Mouse (Mus musculus) intestine, embryonic 15.5 days (tissue): ENCODE measurements around the gene Lrrc27. TPM values are rescaled to one million over a fixed set of nuclear protein-coding genes. Genes with fewer than 3 reads are reported as not detected.

Experiments
- ATAC-seq: fragments of 200-750 bp; cut with Nextera tagmentation; 2 replicates; pipeline ENCODE4 v1.8.0; 2017; ENCODE audit warnings: moderate TSS enrichment, moderate library complexity
- H3K27ac ChIP-seq: fragments of 300-500 bp; sonication (generic); 2 replicates; pipeline ENCODE4 v1.5.1; 2015; ENCODE audit warnings: mild to moderate bottlenecking, inconsistent platforms
- H3K27me3 ChIP-seq: fragments of 300-500 bp; sonication (generic); replicated peaks from 2 replicates; pipeline ENCODE4 v1.6.1; 2015; ENCODE audit warnings: inconsistent platforms
- H3K36me3 ChIP-seq: fragments of 300-500 bp; sonication (generic); 2 replicates; pipeline ENCODE4 v1.6.1; 2015; ENCODE audit warnings: inconsistent platforms
- H3K4me1 ChIP-seq: fragments of 300-500 bp; sonication (generic); replicated peaks from 2 replicates; pipeline ENCODE4 v1.6.1; 2015; ENCODE audit warnings: inconsistent platforms
- H3K4me2 ChIP-seq: fragments of 300-500 bp; sonication (generic); replicated peaks from 2 replicates; pipeline ENCODE4 v1.6.1; 2015; ENCODE audit warnings: mild to moderate bottlenecking, inconsistent platforms
- H3K4me3 ChIP-seq: fragments of 300-500 bp; sonication (generic); replicated peaks from 2 replicates; pipeline ENCODE4 v1.5.1; 2015; ENCODE audit warnings: inconsistent platforms
- H3K9ac ChIP-seq: fragments of 300-500 bp; sonication (generic); 2 replicates; pipeline ENCODE4 v1.6.1; 2015; ENCODE audit warnings: inconsistent platforms
- H3K9me3 ChIP-seq: fragments of 300-500 bp; sonication (generic); 2 replicates; pipeline ENCODE4 v1.6.1; 2016; ENCODE audit warnings: inconsistent platforms
- WGBS: fragments of 180-500 bp; shearing (Covaris S2); methylation state at CpG from one replicate; pipeline ENCODE4 v1.1.7; 2015; 5-methylcytosine and 5-hydroxymethylcytosine counted together
- polyA plus RNA-seq: library from polyadenylated mRNA; unstranded; fragments of >200 nt; fragmentation: Nextera tagmentation; extraction: Ambion mirVana; gene quantifications from 2 replicates; pipeline ENCODE4 v1.2.1, GENCODE M21; 2015

The Lrrc27 gene
- polyA plus RNA-seq, 1 experiment from 2014 or later, result 4.4 TPM

DNA sequence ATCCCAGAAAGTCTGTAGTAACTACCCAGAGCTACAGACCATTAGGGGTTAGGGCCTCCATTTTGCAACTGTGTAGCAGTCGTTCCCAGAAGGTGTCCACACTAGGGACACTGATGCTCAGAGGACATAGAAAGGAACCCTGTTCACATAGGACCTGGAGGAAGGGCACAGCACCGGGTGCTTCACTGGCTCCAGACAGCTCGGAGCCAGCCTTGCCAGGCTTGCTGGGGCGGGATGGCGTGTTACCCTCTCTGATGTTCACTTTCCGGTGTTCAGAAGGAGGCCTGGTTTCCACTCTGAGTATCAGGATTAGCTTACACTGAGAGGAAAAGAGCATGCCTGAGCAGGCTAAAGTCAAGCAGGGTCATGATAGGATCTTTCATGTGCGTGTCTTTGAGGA lies 3.2 kb downstream of the Lrrc27 start:
- no peak for ATAC-seq
- H3K27me3 ChIP-seq, result no peaks in the 10 kb centered on the region
- 88% methylated on average over 7 of the region's 7 CpGs for WGBS
- no peak overlapping the region for H3K4me3 ChIP-seq
- no peaks in the 10 kb centered on the region for H3K9me3 ChIP-seq
- no peaks in the 10 kb centered on the region for H3K36me3 ChIP-seq
- no peak overlapping the region for H3K27ac ChIP-seq
- H3K4me1 ChIP-seq, result peaks cover 9% of the 10 kb centered on the region; the same call in 1 of the 2 replicates
- no peak overlapping the region for H3K4me2 ChIP-seq
- H3K9ac ChIP-seq, result no peak overlapping the region

DNA sequence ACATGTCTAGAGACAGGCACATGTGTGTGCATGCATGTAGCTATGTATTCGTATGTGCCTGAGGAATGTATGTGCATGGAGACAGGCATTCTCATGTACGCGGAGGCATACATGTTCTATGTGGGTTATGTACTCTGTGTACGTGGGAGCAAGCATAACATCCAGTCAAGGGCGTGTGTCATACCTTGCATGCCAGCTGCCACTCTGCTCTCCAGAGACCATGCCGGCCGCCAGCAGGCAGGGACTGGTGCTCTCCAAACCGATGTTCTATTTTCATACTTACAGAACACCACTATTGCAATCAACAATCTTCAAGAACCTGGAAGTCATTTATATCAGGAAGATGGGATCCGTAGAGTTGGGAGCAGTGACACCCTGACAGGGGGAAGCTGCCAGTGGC lies 3.7 kb downstream of the Lrrc27 start:
- Histone ChIP-seq H3K4me1 (peaks cover 9% of the 10 kb centered on the region; the same call in 1 of the 2 replicates), H3K9me3 (no peaks in the 10 kb centered on the region), H3K27ac (no peak overlapping the region), H3K4me2 (no peak overlapping the region), H3K36me3 (no peaks in the 10 kb centered on the region), H3K4me3 (no peak overlapping the region), H3K9ac (no peak overlapping the region), H3K27me3 (no peaks in the 10 kb centered on the region)
- WGBS, result 89% methylated on average over 9 of the region's 9 CpGs
- no peak for ATAC-seq

DNA sequence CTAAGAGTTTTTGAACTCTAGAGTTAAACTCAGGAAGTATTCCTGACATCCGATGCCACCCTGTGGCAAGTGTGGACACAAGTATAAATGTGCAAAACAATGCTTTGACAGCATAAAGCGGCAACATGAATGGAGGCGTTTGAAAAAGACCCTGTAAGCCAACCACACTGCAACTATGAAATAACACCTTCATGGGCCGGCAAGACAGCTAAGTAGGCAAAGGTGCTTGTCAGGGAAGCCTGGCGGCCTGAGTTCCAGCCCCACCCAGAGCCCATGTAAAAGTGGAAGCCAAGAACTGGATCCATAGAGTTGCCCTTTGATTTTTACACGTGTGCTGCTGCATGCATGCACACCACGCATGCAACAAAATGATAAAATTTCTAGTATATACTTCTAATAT lies 4.3 kb downstream of the Lrrc27 start:
- H3K27me3 ChIP-seq, result no peaks in the 10 kb centered on the region
- no peaks in the 10 kb centered on the region for H3K36me3 ChIP-seq
- no peaks in the 10 kb centered on the region for H3K9me3 ChIP-seq
- no peak overlapping the region for H3K9ac ChIP-seq
- no peak overlapping the region for H3K27ac ChIP-seq
- no peak for ATAC-seq
- peaks cover 9% of the 10 kb centered on the region; the same call in 1 of the 2 replicates for H3K4me1 ChIP-seq
- H3K4me2 ChIP-seq, result no peak overlapping the region
- no peak overlapping the region for H3K4me3 ChIP-seq
- WGBS, result 88% methylated on average over 7 of the region's 7 CpGs

DNA sequence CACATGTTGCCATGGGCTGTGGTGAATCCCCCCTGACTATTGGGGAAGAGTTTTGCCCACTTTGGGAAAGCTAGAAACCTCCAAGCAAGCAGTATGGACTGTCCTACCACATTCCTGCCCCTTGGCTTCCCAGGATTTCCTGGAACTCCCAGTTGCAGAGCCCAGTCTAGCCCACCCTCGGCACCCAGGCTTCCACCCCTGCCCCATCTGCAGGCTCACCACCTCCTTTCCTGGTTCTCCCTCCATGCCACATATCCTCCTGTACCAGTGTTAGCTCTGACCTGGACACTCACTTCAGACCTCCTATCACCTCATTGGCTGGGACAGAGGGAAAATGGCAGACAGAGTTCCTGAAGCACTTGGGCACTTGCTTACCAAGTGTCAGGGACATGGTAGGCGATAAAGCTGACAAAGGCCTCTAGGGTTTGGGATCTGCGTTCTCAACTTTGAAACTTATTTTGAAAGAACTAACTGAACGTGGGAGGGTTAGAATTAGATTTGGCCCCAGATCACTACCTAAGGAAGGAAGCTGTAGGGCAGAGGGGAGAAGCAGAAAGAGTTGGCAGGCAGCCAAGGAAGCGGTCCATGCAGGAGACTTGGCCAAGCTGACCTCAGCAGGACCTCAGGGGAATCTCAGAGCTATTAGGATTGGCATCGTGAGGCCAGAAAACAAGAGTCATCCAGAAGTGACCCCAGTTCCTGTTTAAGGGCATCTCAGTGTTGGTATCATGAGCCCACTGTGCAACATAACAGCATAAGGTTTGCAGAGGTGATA lies 6.0 kb downstream of the Lrrc27 start:
- Histone ChIP-seq H3K4me2 (no peak overlapping the region), H3K27ac (0 out of 2 replicates have a peak overlapping the region, but pooled peaks have one; percentile 33), H3K27me3 (no peaks in the 10 kb centered on the region), H3K9ac (no peak overlapping the region), H3K36me3 (no peaks in the 10 kb centered on the region), H3K9me3 (no peaks in the 10 kb centered on the region), H3K4me3 (no peak overlapping the region), H3K4me1 (0 out of 2 replicates have a peak, but pooled peaks cover 1% of the 10 kb centered on the region)
- ATAC-seq, result no peak
- 54% methylated on average over 6 of the region's 6 CpGs for WGBS

DNA sequence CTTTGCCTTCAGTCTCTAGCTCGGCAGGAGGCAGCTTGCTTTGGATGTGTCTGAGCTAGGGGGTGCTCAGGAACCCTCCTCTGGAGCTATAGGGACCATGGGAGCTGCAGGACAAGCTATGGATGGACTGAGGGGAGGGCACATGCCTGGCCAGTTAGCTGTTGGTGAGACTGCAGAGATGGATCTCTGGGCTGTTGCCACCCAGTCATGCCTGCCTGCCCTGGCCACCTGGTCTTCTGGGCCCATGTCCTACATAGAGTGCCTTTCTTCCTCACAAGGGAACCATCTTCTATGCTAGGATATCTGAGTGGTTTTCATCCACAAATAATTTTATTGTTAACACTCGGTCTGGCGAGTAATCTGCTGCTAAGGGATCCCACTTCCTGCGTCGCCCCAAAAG lies 6.7 kb downstream of the Lrrc27 start:
- H3K36me3 ChIP-seq, result no peaks in the 10 kb centered on the region
- H3K9me3 ChIP-seq, result no peaks in the 10 kb centered on the region
- no peaks in the 10 kb centered on the region for H3K27me3 ChIP-seq
- 64% methylated on average over 5 of the region's 5 CpGs for WGBS
- H3K4me3 ChIP-seq, result no peak overlapping the region
- H3K4me1 ChIP-seq, result no peaks in the 10 kb centered on the region
- H3K4me2 ChIP-seq, result no peak overlapping the region
- H3K27ac ChIP-seq, result peak overlapping the region; percentile 45; the same call in 1 of the 2 replicates
- no peak overlapping the region for H3K9ac ChIP-seq
- ATAC-seq, result no peak

DNA sequence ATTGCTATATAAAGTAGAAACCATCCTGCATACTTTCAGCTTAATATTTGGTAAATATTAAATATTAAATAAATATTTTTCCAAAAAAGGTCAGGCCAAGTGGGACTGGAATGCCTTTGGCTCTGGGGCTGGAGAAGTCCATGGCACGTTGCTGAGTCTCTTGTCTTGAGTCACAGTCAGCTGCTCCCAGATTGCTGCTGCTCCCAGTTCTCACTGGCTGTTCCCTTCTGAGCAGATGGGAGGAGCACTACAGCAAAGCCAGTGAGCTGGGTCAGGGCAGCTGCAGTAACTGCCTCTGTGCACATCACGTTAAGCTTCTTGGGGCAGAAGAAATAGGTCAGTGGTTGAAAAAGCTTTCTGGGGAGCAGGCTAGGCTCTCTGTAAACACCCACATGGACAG lies 7.5 kb downstream of the Lrrc27 start:
- H3K27ac ChIP-seq, result no peak overlapping the region
- 25% methylated on average over 2 of the region's 2 CpGs for WGBS
- no peaks in the 10 kb centered on the region for H3K36me3 ChIP-seq
- H3K4me1 ChIP-seq, result 0 out of 2 replicates have a peak, but pooled peaks cover 2% of the 10 kb centered on the region
- no peak overlapping the region for H3K4me2 ChIP-seq
- H3K4me3 ChIP-seq, result no peak overlapping the region
- ATAC-seq, result peak; percentile 52; the same call in 1 of the 2 replicates
- H3K9ac ChIP-seq, result no peak overlapping the region
- no peaks in the 10 kb centered on the region for H3K9me3 ChIP-seq
- no peaks in the 10 kb centered on the region for H3K27me3 ChIP-seq

DNA sequence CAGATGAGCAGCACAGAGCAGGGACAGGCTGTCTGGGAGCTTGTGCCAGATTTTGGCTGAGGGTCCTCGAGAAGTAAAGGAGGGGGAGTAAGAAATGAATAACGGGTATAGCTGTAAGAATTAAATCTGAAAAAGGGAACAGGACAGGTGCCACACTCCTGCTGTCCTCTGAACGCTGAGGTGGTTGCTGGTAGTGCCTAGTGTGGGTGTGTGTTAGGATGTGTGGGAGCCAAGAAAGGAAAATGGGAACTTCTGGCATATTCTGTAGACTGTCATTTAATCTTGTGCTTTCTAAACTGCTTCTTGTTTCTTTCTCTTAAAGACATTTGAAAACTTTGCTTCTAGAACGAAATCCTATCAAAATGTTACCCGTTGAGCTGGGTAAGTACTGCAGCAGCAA lies 8.3 kb downstream of the Lrrc27 start:
- Histone ChIP-seq H3K4me1 (0 out of 2 replicates have a peak, but pooled peaks cover 2% of the 10 kb centered on the region), H3K27ac (no peak overlapping the region), H3K4me3 (no peak overlapping the region), H3K27me3 (no peaks in the 10 kb centered on the region), H3K4me2 (no peak overlapping the region), H3K9me3 (no peaks in the 10 kb centered on the region), H3K36me3 (no peaks in the 10 kb centered on the region), H3K9ac (no peak overlapping the region)
- no peak for ATAC-seq
- WGBS, result 78% methylated on average over 5 of the region's 5 CpGs

DNA sequence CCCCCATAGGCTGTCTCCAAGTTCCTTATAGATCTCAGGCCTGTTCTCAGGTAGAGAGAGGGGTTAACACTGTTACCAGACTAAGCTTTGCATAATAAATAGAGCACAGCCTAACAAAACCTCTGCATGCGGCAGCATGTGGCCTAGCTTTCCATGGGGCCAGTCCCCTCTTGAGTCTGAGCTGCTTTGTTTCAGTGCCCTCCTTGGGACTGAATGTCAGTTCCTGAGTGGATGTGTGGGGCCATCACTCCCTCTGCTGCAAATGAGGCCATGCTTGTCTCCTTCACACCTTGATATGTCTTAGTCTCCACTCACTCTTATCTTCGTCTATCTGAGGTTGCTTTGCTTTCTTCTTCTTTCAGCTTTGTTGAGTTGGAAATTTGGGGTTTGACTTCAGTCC lies 9.1 kb downstream of the Lrrc27 start:
- ATAC-seq, result no peak
- Histone ChIP-seq H3K36me3 (no peaks in the 10 kb centered on the region), H3K27me3 (no peaks in the 10 kb centered on the region), H3K4me1 (0 out of 2 replicates have a peak, but pooled peaks cover 2% of the 10 kb centered on the region), H3K9ac (no peak overlapping the region), H3K9me3 (no peaks in the 10 kb centered on the region), H3K4me3 (no peak overlapping the region), H3K27ac (no peak overlapping the region), H3K4me2 (no peak overlapping the region)
- WGBS, result 84% methylated on average over 2 of the region's 2 CpGs

DNA sequence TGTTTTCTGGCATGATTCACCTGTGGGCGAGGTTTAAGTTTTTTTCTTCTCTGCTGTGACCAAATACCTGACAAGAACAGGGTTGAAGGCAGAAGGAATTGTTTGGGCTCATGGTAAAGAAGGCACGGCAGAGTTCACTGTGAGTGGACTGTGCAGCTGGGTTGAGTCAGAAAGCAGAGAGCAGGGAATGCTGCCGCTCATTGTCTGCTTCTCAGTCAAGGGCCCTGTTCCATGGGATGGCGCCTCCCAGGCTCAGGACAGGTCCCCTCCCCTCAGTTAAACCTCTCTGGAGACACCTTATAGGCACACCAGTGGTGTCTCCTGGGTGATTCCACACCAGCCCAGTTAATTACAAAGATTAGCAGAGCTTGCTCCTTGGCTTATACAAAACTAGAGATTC lies 9.6 kb downstream of the Lrrc27 start:
- WGBS, result 77% methylated on average over 4 of the region's 4 CpGs
- Histone ChIP-seq H3K36me3 (no peaks in the 10 kb centered on the region), H3K9ac (no peak overlapping the region), H3K4me1 (0 out of 2 replicates have a peak, but pooled peaks cover 2% of the 10 kb centered on the region), H3K4me3 (no peak overlapping the region), H3K9me3 (no peaks in the 10 kb centered on the region), H3K4me2 (no peak overlapping the region), H3K27me3 (no peaks in the 10 kb centered on the region), H3K27ac (no peak overlapping the region)
- ATAC-seq, result no peak

DNA sequence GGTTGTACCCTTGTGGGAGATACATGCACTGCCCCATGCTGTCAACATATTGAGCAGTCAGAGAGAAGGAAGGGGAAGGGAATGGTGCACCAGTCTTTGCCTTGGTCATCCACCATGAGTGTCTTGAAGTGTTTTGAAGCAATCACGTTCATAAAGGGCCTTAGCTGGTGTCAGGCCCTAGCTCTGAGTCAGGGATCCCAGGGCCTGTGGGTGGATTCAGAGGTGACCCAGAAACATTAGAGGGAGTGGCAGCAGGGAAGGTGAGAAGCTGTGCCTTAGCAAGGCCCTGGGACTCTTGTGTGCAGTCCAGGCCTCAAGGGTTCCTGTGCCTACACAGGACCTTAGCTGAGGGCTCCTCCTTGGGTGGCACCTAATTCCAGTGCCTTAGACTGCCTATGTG lies 11.3 kb downstream of the Lrrc27 start:
- WGBS, result 70% methylated on average over 1 of the region's 1 CpGs
- Histone ChIP-seq H3K9ac (no peak overlapping the region), H3K9me3 (no peaks in the 10 kb centered on the region), H3K4me3 (no peak overlapping the region), H3K36me3 (no peaks in the 10 kb centered on the region), H3K4me2 (no peak overlapping the region), H3K27ac (no peak overlapping the region), H3K4me1 (0 out of 2 replicates have a peak, but pooled peaks cover 2% of the 10 kb centered on the region), H3K27me3 (no peaks in the 10 kb centered on the region)
- no peak for ATAC-seq

DNA sequence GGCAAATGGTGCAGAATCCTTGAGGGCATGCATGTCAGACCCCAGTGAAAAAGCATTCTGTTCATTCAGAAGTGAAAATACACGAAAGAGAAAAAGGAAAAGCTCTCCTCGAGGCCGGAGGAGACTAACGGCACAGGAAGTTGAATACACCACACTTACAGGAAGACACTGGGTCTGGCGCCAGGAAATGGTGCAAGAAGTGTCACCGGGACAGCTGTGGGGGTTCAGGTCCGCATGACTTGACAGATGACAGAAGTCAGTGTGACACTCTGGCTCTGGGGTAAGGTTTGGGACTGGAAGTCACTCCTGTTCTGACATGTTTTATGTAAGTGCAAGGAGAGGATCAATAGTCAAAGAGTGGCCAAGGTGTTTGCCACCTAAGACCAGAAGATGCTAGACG lies 11.9 kb downstream of the Lrrc27 start:
- Histone ChIP-seq H3K27me3 (no peaks in the 10 kb centered on the region), H3K4me1 (0 out of 2 replicates have a peak, but pooled peaks cover 2% of the 10 kb centered on the region), H3K36me3 (no peaks in the 10 kb centered on the region), H3K4me3 (no peak overlapping the region), H3K9ac (no peak overlapping the region), H3K27ac (no peak overlapping the region), H3K9me3 (no peaks in the 10 kb centered on the region), H3K4me2 (no peak overlapping the region)
- 55% methylated on average over 8 of the region's 8 CpGs for WGBS
- ATAC-seq, result no peak

DNA sequence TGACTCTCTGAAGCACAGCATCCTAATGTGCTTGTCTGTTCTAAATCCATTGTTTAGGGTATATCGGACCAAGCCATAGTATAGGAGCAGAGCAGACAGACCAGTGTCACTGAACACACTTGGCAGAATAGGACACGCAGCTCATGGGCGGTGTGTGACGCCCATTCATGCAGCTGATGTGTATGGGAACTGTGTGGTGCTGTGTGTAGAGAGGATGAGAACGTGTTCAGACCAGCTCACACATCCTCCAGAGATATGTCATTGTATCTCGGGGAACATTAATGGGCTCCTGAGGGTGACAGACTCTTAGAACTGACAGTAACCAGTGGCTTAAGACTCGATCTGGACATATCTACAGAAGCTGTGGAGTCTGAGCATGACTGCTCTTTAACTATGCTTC lies 13.6 kb downstream of the Lrrc27 start:
- H3K9me3 ChIP-seq, result no peaks in the 10 kb centered on the region
- no peaks in the 10 kb centered on the region for H3K36me3 ChIP-seq
- no peak overlapping the region for H3K27ac ChIP-seq
- no peak overlapping the region for H3K4me3 ChIP-seq
- 79% methylated on average over 7 of the region's 7 CpGs for WGBS
- H3K9ac ChIP-seq, result no peak overlapping the region
- ATAC-seq, result no peak
- no peak overlapping the region for H3K4me2 ChIP-seq
- 0 out of 2 replicates have a peak, but pooled peaks cover 2% of the 10 kb centered on the region for H3K4me1 ChIP-seq
- H3K27me3 ChIP-seq, result no peaks in the 10 kb centered on the region
